Comparison of ENCODE assay signal across 10 mouse cellular contexts in the genomic region with DNA sequence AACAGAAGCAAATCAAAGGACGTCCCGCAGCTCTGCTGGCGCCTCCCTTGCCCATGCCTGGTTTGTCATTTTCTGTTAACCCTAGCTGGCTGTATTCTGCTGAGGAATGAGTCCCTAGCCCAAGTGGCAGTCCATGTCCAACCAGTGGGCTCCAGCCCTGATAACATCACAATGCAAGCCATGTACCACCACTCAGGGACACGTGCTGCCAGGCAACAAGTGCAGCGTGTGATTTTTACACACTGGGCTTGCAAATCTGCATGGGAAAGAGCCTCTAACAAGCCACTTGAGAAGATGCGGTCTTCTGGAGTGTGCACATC. TPM values are rescaled to one million over a fixed set of nuclear protein-coding genes. Genes with fewer than 3 reads are reported as not detected.
DNase-seq lines count a peak whose midpoint lies in the region; ATAC-seq and TF ChIP-seq lines count a peak whose summit lies in the region.
"Had no signal": no experiment of that assay in that cellular context is flagged by ENCODE, and none has a peak within 500 bp of the region (broad histone marks: within the 10 kb centered on the region; RNA-seq: fewer than 3 reads in every experiment).

No protein-coding gene starts in this region.

- peaks cover 19% of the 10 kb centered on the region for H3K4me1 ChIP-seq in heart, embryonic 16.5 days (ENCODE audit: control insufficient read depth, insufficient read depth, low read length)
- peaks cover 6% of the 10 kb centered on the region for H3K4me1 ChIP-seq in embryonic facial prominence, embryonic 14.5 days (ENCODE audit: control insufficient read depth, insufficient read depth, low read length)
- H3K4me1 ChIP-seq in midbrain, embryonic 10.5 days = peaks cover 39% of the 10 kb centered on the region

- H3K9ac ChIP-seq in heart, embryonic 16.5 days (ENCODE audit: low read length) = 0 out of 2 replicates have a peak overlapping the region, but pooled peaks have one; percentile 9
- H3K9ac ChIP-seq in embryonic facial prominence, embryonic 14.5 days (ENCODE audit: low read depth, low read length) = no peak overlapping the region

- TF ChIP-seq POLR2A in brain, embryonic 14.5 days (IDR thresholded peaks at IDR 0.05; ENCODE audit: borderline replicate concordance, extremely low read depth, insufficient read depth, insufficient read length, poor library complexity, severe bottlenecking) = no peak

- no peaks in the 10 kb centered on the region for H3K9me3 ChIP-seq in heart, embryonic 16.5 days (replicated peaks; ENCODE audit: control insufficient read depth, low read length)
- H3K9me3 ChIP-seq in embryonic facial prominence, embryonic 14.5 days (ENCODE audit: control insufficient read depth, low read length) = no peaks in the 10 kb centered on the region
- H3K9me3 ChIP-seq in midbrain, embryonic 10.5 days (replicated peaks) = no peaks in the 10 kb centered on the region

- H3K4me3 ChIP-seq in heart, embryonic 16.5 days (ENCODE audit: low read length) = no peak overlapping the region
- no peak overlapping the region for H3K4me3 ChIP-seq in embryonic facial prominence, embryonic 14.5 days (ENCODE audit: low read depth, low read length)
- peak overlapping the region; percentile 16; the same call in 1 of the 2 replicates for H3K4me3 ChIP-seq in midbrain, embryonic 10.5 days

- H3K36me3 ChIP-seq in heart, embryonic 16.5 days (ENCODE audit: control insufficient read depth, insufficient read depth) = no peaks in the 10 kb centered on the region
- no peaks in the 10 kb centered on the region for H3K36me3 ChIP-seq in embryonic facial prominence, embryonic 14.5 days (ENCODE audit: control insufficient read depth, insufficient read depth, low read length)
- no peaks in the 10 kb centered on the region for H3K36me3 ChIP-seq in midbrain, embryonic 10.5 days

- H3K4me2 ChIP-seq in heart, embryonic 16.5 days (ENCODE audit: low read depth, low read length) = no peak overlapping the region
- H3K4me2 ChIP-seq in embryonic facial prominence, embryonic 14.5 days (ENCODE audit: low read depth, low read length) = 0 out of 2 replicates have a peak overlapping the region, but pooled peaks have one; percentile 7

- no peak for ATAC-seq in heart, embryonic 16.5 days (replicated peaks; ENCODE audit: extremely low read depth, insufficient read depth, low FRiP score)
- no peak for ATAC-seq in embryonic facial prominence, embryonic 14.5 days (ENCODE audit: low read depth)
- no peak for ATAC-seq in erythroid progenitor cell, adult 5-6 weeks (replicated peaks; ENCODE audit: low FRiP score, poor library complexity, severe bottlenecking)

- 34% methylated on average over 6 of the region's 6 CpGs for WGBS in heart, embryonic 16.5 days
- 35% methylated on average over 6 of the region's 6 CpGs for WGBS in embryonic facial prominence, embryonic 14.5 days
- WGBS in midbrain, embryonic 10.5 days = 40% methylated on average over 6 of the region's 6 CpGs

- no peak for TF ChIP-seq CTCF in brain, embryonic 14.5 days (IDR thresholded peaks at IDR 0.05; ENCODE audit: borderline replicate concordance, extremely low read depth, insufficient read depth, insufficient read length)

- no peaks in the 10 kb centered on the region for H3K27me3 ChIP-seq in heart, embryonic 16.5 days (ENCODE audit: control insufficient read depth, insufficient read depth, low read length)
- H3K27me3 ChIP-seq in embryonic facial prominence, embryonic 14.5 days (replicated peaks; ENCODE audit: control insufficient read depth, insufficient read depth, low read length) = no peaks in the 10 kb centered on the region
- H3K27me3 ChIP-seq in midbrain, embryonic 10.5 days (ENCODE audit: low read depth, poor library complexity, severe bottlenecking) = no peaks in the 10 kb centered on the region

- no peak for DNase-seq in heart, adult 18-20 months
- peak; percentile 91 for DNase-seq in brain, embryonic 14.5 days (ENCODE audit: low read depth)
- no peak for DNase-seq in embryonic facial prominence, embryonic 14.5 days (ENCODE audit: low spot score)
- peak; percentile 44 for DNase-seq in midbrain, embryonic 10.5 days (ENCODE audit: low spot score)
- DNase-seq in yolk sac, embryonic 10.5 days (ENCODE audit: low spot score) = no peak
- DNase-seq in urinary bladder, postnatal 10 days (ENCODE audit: low spot score) = no peak
- DNase-seq: lung, adult 2 months; spleen, adult 18-20 months had no signal

- no peak overlapping the region; the same call in 1 of the 2 replicates for H3K27ac ChIP-seq in heart, embryonic 16.5 days (ENCODE audit: low read length)
- H3K27ac ChIP-seq in embryonic facial prominence, embryonic 14.5 days (replicated peaks; ENCODE audit: low read depth, low read length) = no peak overlapping the region
- peak overlapping the region; percentile 67 for H3K27ac ChIP-seq in midbrain, embryonic 10.5 days (replicated peaks)

RNA-seq across cellular contexts. Expression of a gene that starts 13.9 kb away (rescaled TPM):
- polyA plus RNA-seq in heart, embryonic 16.5 days (2015; fragmentation: Nextera tagmentation; extraction: Ambion mirVana) = 42.9 and 46.0 TPM in 2 replicates
- total RNA-seq in heart, adult 18-20 months (2021) = 10 to 100 TPM in 1 of 2 experiments, 1 to 10 TPM in 1; 7.7 to 14.7 TPM
- 82.7 and 86.3 TPM in 2 replicates for polyA plus RNA-seq in brain, embryonic 14.5 days (2012; rRNA removed)
- 56.0 and 59.2 TPM in 2 replicates for polyA plus RNA-seq in embryonic facial prominence, embryonic 14.5 days (2014; fragmentation: Nextera tagmentation; extraction: Ambion mirVana)
- 87.1 and 98.5 TPM in 2 replicates for polyA plus RNA-seq in midbrain, embryonic 10.5 days (2016; fragmentation: Nextera tagmentation; extraction: Ambion mirVana)
- 1.4 and 3.8 TPM in 2 replicates for total RNA-seq in erythroid progenitor cell, adult 5-6 weeks (2015; ENCODE audit: low replicate concordance)
- total RNA-seq in erythroid progenitor cell, adult 5-6 weeks (2017; ENCODE audit: low replicate concordance) = 1.2 and 4.0 TPM in 2 replicates

RNA-seq across cellular contexts. Expression of a gene that starts 26.8 kb away (rescaled TPM):
- polyA plus RNA-seq in heart, embryonic 16.5 days (2015; fragmentation: Nextera tagmentation; extraction: Ambion mirVana) = 3.9 and 4.5 TPM in 2 replicates
- total RNA-seq in heart, adult 18-20 months (2021) = 10 to 100 TPM in 1 of 2 experiments, 1 to 10 TPM in 1; 9.4 to 10.4 TPM
- 9.0 and 12.4 TPM in 2 replicates for polyA plus RNA-seq in brain, embryonic 14.5 days (2012; rRNA removed)
- 7.3 and 7.6 TPM in 2 replicates for polyA plus RNA-seq in embryonic facial prominence, embryonic 14.5 days (2014; fragmentation: Nextera tagmentation; extraction: Ambion mirVana)
- 7.0 and 7.1 TPM in 2 replicates for polyA plus RNA-seq in midbrain, embryonic 10.5 days (2016; fragmentation: Nextera tagmentation; extraction: Ambion mirVana)
- total RNA-seq in erythroid progenitor cell, adult 5-6 weeks (2015; ENCODE audit: low replicate concordance) = 0.42 and 1.1 TPM in 2 replicates
- total RNA-seq in erythroid progenitor cell, adult 5-6 weeks (2017; ENCODE audit: low replicate concordance) = 0.51 and 2.6 TPM in 2 replicates

Comparison
In these comparisons a context has a peak if more than half of its experiments do, and no peak if none do; other contexts are left out.
1. DNase-seq: peak in brain, embryonic 14.5 days (single experiment) and midbrain, embryonic 10.5 days (single experiment); none in heart, adult 18-20 months (0 of 2), embryonic facial prominence, embryonic 14.5 days (single experiment), yolk sac, embryonic 10.5 days (single experiment) and urinary bladder, postnatal 10 days (single experiment).